Mouse (Mus musculus) retina, postnatal 1 day (tissue): ENCODE measurements at regions not wholly inside any gene's neighbourhood (a gene's known extent, or its start where the extent isn't known, plus 50 kb on each side); places are given as distances from the start of the nearest gene placed in this dataset.
"Not testable (repeated sequence)": the region's sequence is repeated elsewhere in the genome, so short reads cannot be mapped to it uniquely, and the experiment has no call there.

Experiments used
- DNase-seq: peaks from one replicate; pipeline ENCODE4 v3.0.0-alpha.2; 2012

DNA sequence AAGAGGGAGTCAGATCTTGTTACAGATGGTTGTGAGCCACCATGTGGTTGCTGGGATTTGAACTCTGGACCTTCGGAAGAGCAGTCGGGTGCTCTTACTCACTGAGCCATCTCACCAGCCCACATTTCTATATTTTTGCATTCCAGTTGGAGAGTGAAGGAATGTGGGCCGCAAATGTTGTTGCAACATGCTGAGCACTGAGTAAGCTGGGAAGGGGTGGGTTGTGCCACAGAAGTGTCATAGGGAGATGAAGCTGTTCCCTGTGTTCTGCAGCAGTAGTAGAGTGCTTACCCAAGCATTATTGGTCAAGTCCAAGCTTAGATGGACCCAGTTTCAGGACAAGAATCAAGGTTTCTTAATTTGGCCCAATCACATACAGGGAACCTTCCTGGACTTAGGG, 169.1 kb upstream of the Cdkn3 start:
- DNase-seq, result no peak

DNA sequence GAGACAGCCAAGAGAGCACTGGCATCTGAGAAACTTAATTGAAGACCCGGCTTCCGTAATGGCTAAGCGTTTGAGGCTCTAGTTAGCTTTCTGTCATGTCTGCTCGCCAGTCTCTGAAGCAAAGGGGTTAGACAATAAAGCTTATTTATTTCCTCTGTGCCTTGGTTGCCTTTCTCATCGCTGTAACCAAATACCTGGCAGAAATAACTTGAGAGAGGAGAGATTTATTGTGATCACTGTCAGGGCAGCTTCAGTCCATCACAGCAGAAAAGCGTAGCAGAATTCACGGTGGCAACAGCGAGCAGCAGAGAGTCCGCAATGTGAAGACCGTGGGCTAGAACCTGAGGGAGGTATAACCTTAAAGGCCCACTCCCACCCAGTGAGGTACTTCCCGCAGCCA, 174.2 kb upstream of the Cdkn3 start:
- no peak for DNase-seq

DNA sequence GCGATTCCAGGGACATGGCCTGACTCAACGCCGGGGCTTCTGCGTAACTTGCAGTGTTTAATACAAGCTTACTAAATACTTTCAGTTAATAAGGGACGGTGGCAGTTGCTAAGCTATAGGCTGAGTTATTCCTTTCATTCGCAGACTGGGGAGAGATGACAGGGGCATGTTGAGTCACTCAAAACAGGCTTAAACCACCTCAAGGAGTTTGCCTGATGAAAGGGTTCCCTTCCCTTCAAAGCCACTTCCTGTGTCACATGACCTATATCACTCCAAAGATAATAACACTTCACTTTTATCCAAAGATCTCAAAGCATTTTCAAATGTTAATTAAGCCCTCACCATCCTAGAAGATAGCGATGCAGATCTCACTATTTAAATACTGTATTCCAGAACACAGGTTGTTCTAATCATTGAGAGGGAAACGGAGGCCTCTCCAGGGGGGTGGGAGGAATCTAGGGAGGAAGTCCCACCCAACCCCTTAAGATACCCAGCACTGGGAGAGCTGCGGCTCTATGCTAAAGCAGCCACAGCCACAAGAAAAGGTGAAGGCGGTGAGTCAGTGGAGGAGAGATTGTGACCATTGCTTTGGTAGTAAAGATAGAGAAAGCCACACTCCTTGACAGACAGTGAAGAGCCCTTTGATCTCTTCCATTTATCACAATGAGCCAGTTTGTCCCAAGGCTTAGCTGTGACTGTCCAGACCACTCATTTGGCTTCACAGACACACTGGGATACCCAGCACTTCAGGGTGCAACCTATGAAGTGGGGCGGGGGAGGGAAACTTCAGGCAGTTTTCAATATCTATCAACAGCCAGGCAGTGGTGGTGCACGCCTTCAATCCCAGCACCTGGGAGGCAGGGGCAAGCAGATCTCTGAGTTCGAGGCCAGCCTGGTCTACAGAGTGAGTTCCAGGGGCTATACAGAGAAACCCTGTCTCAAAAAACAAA, 182.0 kb upstream of the Cdkn3 start:
- DNase-seq, result no peak

DNA sequence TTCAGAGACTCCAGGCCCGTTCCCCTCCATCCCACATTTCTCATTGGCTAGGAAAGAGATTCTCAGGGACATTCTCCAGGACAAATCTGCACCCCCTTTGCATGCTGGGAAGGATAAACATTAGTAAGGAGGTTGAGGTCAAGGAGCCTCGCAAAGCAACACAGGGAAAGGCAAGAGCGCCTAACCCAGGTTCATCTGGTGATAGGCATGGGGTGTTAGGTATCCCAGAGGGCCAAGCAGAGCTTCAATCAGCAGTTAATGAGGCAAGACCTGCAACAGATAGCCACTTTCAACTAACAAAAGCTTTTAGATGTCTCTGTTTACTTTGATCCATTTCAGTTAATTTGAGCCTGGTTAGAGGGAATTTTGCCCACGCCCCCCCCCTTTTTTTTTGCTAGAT, 184.5 kb upstream of the Cdkn3 start:
- no peak for DNase-seq

DNA sequence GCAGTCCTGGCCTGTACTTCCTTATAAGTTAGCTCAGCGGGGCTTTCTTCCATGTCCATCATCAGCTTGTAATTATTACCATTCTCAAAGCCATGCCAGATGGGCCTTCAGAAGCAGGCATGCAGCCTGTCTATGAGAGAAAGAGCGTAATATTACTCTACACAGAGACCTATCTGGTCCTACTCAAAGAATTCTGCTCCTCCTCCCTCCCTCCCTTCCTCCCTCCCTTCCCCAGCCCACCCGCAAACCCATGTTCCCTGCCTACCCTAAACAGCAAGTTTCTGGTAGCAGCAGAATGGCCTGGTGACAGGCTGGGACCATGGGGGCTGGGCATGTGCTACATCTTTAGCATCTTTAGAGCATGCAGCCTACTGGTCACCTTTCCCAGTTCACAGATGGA, 184.9 kb upstream of the Cdkn3 start:
- DNase-seq, result no peak

DNA sequence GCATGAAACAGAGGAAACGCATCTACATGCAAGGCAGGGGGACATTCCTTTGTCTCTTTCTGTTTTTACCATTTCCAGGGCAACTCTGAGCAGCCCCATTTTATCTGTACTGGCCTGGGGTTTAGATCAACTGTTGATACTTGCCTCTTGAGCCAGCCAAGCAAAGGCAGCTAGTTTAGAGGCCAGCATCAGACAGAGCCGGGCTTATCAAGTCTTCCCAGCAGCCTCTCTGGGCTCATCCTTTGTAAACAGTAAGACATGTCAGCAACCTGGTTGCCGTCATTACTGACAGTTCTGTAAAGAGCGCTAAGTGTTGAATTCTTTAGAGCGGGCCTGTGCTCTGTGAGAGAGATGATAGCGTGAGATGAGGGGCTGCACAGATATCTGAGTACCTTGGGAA, 182.9 kb upstream of the Bmp4 start:
- no peak for DNase-seq

DNA sequence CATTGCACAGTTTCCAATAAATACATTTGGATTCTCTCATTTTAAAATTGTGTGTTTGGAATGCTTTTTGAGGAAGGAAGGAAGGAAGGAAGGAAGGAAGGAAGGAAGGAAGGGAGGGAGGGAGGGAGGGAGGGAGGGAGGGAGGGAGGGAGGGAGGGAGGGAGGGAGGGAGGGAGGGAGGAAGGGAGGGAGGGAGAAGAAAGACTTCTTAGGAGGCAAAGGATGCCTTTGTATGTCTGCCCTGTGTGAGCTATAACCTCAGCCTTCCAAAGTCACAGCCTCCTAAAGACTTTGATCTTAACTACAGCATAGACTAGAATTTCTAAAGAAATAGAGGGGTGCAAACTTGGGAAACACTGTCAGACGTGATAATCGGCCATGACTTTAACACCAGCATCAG, 182.5 kb upstream of the Bmp4 start:
- DNase-seq, result not testable (repeated sequence)

DNA sequence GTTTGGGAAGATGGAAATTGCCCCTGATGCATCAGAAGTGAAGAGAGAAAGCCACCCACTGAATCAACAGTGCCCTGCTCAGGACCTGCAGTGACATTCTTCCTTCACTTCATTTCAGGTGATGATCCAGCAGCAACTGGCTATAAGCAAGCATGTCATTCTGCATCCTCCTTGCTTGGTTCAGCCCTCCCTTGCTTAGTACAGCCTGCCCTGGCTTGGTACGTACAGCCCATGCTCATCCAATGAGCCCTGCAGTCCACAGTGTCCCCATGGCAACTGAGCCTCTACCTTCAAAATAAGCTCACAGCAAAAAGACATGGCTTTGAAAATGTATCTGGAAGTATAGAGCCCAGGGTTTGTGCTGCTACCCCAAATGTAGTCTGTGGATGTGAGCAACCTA, 181.4 kb upstream of the Bmp4 start:
- DNase-seq, result no peak

DNA sequence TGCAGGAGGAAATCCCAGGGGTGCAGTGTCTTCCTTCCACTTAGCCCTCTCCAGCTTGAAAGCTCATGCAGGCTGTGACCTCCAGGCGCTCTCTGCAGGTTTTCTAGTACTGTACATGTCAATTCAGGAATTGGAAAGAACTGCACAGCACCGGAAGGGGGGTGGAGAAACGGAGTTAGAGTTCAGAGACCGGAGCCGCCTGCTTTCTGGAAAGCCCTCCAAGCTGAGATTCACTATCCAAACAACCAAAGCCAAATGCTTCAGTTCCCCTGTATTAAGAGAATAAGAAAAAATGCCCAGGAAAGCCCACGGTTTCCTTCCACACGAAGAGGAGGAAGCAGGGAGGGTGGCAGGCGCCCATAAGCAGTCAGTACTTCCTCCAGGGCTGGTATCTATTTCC, 178.8 kb upstream of the Bmp4 start:
- DNase-seq, result no peak

DNA sequence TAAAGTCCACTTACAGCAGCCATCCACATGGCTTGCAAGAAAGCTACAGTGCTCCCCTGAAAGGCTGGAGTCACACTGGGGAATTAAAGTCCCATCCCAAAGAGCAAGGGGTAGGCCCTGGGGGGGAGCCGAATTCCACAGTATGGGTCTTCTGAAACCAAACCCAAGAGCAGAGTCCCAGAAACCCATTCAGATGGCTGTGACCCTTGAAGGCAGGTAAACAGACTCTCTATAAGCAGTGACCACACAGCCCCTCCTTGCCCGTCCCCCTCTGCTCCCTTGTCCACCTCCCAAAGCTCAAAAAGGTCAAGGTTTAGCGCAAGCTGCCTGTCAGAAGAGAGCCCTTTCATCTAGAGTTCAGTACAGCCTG, 176.9 kb upstream of the Bmp4 start:
- no peak for DNase-seq

DNA sequence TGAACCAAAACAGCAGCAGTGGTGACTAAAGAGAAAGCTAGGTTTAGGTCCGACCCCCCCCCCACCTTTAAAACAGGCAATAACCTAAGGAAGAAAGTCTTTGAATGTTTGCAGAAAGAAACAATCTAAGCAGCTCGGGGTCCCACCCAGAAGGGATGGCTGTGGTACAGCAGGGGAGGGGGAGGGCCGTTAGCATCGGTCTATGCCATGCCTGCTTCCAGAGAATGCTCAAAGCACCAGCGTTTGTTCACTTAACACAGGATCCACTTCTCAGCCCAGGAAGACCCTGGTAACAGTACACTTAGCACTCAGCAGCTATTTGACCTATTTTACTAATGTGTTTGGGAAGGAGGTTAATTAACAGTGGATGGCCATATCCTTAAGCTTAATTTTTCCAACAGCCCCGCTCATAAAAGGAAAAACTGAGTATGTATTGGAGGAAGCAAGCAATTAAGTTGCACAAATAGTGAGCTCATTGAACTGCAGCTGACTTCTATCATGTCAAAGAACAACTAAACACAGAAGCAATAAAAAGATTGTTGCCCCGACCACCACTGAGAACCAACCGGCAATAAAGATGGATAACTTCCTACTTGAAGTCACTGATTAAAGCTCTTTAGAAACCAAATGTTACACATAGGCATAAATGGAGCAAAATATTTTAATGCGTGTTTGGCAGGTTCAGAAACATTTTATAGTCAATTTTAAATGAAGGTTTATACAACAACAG, 176.4 kb upstream of the Bmp4 start:
- peak; percentile 18 for DNase-seq

DNA sequence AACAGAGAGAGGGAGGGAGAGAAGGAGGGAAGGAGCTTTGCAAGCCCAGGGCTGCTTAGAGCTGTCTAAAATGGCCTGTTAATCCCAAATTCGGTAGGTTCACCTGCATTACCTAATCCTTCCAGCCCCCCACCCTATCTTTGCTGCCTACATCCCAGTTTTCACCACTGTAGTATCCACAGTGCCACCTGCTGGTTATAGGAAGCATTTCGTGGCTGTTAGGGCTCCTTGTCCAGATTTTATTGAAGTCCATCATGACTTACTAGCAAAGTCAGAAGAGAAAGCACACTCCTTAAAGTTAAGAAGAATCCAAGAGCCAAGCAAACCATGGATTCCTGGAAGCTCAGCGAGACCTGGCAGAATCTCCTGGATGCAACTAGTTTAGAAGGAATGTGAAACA, 174.5 kb upstream of the Bmp4 start:
- DNase-seq, result peak; percentile 68

DNA sequence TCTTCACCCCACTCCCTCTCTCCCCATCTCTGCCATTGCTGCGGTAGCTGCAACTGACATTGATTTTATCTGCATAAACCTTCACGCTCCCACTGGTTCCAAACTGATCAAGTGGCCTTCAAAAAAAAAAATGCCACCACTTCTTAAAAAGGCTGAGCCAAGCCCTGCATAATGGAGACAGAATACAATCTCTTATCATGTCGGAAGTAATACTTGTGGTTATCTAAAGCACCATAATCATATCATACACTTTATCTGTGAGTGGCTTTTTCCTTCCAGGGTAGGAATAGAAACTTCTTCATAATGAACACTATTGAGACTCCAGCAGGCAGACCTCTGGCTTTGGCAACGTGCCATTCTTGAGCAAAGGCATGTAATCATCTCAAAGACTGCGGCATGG, 171.5 kb upstream of the Bmp4 start:
- DNase-seq, result no peak

DNA sequence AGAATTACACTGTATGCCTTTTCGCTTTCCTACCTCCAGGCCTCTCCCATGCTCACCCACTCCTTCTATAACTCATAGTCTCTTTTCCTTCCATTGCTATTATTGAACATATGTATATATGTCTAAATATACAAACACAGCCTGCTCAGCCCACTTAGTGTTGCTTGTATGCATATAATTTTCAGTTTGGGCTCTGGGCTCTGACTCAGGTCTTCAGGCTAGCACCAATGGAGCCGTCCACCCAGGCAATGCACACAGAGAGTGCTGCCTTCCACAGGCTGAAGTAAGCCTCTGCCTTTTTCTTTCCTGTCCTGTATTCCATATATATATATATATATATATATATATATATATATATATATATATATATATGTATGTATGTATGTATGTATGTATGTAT, 162.8 kb upstream of the Bmp4 start:
- DNase-seq, result no peak

DNA sequence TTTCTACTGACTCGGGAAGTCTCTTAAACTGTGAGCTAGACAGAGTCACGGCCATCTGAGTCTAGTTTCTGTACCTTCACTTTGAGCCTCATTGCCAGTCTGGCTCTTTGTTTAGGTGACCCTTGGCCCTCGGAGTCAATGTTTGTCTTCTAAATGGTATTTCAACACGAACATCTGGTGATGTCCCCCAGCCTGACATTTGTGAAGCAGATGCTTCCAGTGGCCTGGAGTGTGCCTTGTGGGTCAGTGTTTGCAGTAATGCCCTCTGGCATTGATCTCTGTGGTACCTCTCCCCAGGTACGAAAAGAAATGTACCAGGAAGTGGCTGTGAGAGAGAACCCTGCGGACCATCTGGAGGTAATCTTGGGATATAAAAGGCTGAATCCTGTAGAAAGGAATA, 155.7 kb upstream of the Bmp4 start:
- DNase-seq, result no peak

DNA sequence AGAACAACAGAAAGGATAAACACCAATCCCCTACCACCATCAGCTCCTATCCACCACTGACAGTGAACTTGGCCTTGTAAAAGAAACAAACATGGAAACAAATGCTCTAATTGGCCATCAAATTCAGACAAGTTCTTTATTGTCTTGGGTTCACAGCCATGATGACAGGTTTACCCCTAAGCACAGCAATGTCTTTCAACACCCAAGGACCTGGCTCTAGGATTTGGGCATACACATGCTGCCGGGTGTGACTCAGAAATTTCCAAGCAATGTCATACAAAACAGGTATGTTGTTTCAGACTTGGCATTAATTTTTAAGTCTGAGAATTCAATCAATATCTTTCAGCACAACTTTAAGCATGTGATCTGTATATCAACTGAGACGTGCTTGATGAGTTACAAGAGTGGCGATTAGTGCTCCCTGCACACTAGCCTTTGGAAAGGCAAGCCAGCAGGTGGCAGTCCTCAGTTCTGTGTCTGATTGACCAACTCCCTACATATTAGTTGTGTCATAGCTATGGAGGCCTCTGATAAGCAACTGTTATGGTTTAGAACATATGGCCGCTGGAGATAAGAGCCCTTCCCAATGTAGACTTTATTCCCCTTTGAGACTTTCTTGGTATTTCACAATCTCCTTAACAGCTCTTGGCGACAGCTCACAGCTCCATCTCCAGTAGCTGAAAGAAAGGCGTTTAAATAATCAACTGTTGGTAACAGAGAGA, 149.2 kb upstream of the Bmp4 start:
- no peak for DNase-seq

DNA sequence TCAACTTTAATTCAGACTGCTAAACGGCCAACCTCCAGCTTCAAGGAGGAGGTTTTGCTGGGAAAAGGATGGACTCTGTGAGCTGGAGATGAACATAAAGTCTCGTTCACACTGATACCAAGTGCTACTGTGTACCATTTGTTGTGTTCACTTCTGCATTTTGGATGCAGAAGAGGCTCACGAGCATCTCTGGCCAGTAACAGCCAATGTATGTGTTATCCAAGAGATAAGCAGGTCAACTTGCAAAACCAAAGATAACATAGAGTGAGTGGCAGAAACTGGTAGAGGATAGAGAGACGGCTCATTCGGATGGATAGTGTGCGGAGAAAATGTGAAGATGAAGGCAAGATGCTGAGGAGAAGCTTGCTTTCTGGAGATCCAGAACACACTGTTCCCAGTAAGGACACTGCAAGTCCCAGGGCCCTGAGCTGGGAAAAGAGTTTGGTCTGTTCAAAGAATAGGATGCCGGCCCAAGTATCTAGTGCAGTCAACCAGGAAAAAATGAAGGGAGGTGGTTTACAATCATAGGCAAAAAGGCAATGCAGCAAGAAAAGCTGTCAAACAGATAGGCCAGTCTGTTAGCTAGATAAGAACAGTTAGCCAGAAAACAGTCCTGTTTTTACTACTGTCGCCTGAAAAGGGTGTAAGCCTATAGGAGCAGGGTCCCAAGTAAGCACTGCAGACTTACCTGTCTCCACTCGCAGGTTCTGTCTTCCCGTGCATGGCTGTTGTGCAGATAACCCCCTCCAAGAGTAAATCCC, 145.7 kb upstream of the Bmp4 start:
- DNase-seq, result no peak

DNA sequence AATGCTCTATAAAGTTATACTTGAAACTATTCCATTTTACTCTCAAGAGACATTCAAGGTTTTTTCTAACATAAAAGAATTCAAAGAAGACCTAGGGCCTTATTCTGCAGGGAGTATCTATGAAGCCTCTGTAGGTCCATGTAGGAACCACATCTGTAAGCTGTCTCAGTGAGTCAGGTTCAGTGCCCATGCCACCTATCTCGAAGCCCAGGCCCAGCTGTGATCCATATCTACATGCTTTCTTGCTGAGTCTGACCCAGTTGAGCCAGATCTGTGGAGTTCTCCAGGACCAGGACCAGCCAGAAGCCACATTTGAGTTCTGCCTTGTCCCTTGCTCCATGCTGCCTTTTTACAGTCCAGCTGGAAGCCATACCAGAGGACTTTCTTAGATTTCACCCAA, 142.2 kb upstream of the Bmp4 start:
- DNase-seq, result no peak

DNA sequence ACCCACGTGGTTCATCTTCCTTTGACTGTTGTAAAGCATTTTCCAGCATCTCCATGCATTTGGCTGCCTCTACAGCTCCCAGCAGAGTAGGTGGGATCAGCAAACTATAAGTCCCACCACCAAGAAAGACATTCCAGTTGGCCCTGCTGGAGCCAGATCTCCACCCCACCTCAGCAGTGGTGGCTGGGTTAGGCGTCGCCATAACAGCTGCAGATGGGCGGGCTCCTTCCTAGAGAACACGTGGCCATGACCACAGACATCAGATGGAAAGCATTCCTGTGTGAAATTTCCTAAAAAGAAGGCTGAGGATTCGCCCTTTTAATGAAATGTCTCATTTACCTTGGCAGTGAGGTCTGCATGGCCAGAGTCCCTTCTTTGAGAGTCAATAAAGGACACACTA, 140.0 kb upstream of the Bmp4 start:
- DNase-seq, result no peak

DNA sequence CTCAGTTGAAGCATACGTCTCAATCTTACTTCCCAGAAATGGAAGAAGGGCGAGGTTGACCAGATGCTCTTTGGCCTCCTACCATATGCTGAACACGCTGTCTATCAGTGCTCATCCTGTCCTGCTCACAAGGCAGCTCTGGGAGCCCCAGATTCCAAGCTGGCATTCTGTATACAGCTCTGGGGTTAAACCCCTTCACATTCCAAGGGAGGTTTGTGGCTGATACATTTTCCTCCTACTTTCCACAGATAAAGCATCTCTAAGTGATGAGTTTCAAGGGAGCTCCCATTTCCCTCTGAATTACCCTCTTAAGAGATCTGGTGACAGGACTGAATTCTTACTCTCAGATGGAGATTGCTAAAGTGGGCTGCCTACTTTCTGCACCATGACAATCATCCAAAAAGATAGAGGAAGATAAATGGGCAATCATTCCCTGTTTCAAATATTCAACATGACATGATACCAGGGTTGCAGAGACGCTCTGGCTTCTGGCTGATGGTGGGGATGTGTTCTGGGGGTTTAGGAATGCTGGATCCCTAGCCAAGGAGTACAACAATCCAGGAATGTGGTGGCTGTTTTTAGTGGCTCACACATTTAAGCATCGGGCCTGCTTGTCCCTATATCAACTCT, 138.7 kb upstream of the Bmp4 start:
- DNase-seq, result no peak

DNA sequence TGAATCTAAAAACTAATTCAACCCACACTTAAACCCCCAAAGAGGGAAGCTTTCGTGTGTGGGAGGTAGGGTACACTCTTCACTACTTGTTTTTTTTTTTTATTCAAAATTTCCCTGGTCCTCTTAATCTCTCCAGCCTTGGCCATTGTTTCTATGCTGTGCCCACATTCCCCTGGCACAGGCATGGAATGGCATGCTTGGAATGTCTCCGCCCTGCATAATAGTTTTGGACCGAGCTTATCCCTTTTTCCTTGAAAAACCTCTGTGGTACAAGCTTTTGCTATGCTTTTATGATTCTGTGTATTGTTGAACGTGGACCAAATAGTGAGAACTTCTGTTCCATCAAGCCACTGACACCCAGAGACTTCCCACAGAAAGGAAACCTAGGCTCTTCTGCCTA, 126.8 kb upstream of the Bmp4 start:
- DNase-seq, result no peak

DNA sequence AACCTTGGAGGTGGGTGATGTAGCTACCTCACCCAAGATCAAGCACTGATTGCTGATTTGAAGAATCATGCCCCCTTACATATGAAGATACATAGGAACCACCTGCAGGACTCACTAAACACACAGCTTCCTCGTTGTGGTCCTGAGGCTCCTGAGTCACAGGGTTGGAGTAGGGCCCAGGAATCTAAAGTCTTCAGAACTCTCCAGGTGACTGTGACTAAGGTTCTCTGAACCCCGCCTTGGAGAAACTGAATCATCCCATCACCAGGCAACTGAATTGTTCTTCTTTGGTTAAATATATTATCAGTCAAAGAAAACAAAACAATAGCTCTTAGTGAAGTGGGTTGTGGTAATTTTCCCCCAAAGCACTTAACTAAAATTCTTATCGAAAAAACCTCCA, 125.8 kb upstream of the Bmp4 start:
- DNase-seq, result no peak
